Mouse (Mus musculus) adrenal gland, postnatal 25 days (tissue): Measurements from ENCODE around the gene Olfr1394. TPM values are rescaled to one million over a fixed set of nuclear protein-coding genes. Genes with fewer than 3 reads are reported as not detected.
"Not testable (repeated sequence)": the region's sequence is repeated elsewhere in the genome, so short reads cannot be mapped to it uniquely, and the experiment has no call there.

Experiments
- DNase-seq: peaks from one replicate; pipeline ENCODE4 v3.0.0; 2021; ENCODE audit warnings: mixed read lengths
- long read RNA-seq: library from polyadenylated mRNA; stranded (forward); transcript quantifications from one replicate; pipeline ENCODE4 v2.0.0, GENCODE M21; 2021
- total RNA-seq: library from RNA; stranded (reverse); gene quantifications from 2 replicates; pipeline ENCODE4 v1.2.3, GENCODE M21; 2021

The Olfr1394 gene
- not detected in 2 replicates for total RNA-seq
- long read RNA-seq = 0 reads

- no peak for DNase-seq
Measured at GRCm38 (mm10) chr11:49154077-49154476, at the start of gene Olfr1394. Olfr1394 (plus strand) TSS chr11:49154377.

GRCm38 (mm10) chr11:49105752-49106151 is 48.4 kb upstream of the Olfr1394 start:
- no peak for DNase-seq

DNA sequence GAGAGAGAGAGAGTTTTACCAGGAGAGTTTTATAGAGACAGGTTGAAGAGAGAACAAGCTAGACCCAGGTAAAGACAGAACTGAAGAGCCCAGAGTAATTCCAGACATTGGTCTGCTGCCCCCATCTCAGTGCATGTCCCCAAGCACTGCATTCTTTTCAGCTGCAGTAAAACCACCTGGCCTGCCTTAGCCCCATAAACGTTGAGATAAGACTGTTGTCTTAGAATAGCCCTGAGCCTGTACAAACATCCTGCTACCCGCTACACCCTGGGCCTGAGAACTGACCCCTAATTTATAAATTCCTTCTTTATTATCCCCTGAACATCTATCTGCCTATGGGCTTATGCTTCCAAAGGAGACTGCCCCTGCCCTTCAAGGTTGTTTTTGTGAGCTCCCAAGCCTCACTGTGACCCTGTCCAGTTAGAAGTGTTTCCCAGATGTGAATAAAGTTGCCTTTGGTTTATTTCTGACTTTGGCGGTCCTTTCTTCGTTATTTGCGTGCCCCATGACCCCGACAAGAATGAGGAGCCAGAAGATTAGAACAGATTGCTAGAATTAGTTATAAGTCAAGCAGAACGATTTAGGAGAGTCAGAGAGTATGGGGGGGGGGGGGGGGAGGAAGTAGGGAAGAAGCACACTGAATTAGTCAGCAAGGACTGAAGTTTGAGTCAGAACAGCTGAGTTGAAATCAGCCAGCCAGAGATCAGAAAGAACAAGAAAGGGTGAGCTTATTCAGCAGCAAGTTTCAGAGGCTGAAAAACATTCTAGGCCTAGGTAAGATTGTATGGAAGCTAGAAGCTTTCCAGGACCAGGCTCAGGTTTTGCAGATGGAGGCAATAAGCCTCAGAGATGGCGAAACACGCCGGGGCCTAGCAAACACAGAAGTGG is 46.3 kb upstream of the Olfr1394 start:
- no peak for DNase-seq

GRCm38 (mm10) chr11:49108833-49109232 is 45.3 kb upstream of the Olfr1394 start:
- peak; percentile 27 for DNase-seq

- no peak for DNase-seq
Measured at GRCm38 (mm10) chr11:49111000-49111399, 43.2 kb upstream of the Olfr1394 start.

- no peak for DNase-seq
Measured at GRCm38 (mm10) chr11:49112624-49113219, 41.5 kb upstream of the Olfr1394 start.

DNA sequence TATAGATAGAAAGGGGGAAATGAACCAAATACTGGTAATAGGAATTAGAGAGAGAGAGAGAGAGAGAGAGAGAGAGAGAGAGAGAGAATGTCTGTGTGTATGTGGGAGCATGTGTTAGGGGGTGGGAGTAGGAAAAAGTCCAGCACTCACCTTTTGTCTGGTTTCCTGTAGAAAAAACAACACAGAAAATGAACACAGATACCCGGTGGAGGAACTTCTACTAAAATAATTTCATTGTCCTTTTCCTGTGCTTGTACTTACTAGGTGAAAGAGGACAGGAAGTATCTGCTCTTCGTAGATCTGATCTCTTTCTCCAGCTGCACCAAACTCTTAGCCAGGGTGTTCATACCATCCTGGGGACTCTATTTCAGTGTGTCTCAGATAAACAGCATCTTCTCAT is 40.0 kb upstream of the Olfr1394 start:
- DNase-seq = no peak

DNA sequence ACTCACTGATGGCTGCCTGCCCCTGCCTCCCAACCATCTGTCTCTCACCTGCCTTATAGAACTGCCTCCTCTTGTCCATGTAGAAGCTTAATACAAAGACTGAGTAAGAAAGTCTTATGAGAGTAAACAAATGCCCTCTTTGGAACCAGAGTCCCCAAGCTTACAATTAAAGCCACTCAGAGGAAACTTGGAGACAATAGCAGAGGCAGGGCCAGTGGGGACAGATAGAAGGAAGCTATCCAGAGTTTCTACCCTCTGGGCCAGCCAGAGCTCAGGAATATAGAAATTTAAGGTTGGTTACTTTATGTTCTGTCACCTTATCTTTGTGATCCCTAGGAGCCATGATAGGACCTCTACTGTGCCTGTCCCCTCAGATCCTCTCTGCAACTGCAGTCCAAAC is 39.4 kb upstream of the Olfr1394 start, which contains the start of gene Olfr1396:
Olfr1396 (minus strand) TSS at position 101 of the 400 bp plus-strand sequence.
- no peak for DNase-seq

GRCm38 (mm10) chr11:49119635-49120034 is 34.5 kb upstream of the Olfr1394 start:
- no peak for DNase-seq

DNA sequence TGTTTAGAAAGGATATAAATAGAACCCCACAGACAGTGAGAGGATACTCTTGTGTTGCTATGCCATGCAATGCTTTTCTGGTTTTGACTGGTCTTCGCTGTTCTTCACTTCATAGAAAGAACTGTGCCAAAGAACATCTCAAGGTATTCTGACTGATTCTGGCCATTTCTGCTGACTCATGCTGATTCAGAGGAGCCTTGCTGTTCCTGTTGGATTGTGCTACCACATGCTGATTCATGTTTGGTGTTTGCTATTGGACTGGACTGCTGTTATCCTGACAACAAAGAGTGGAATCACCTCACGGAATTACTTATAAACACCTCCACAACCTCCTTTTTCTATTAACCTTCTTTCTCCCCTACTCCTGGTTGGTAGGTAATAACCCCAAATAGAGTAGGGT is 30.0 kb upstream of the Olfr1394 start:
- DNase-seq = no peak

GRCm38 (mm10) chr11:49141974-49142373 is 12.2 kb upstream of the Olfr1394 start, which contains the start of gene Olfr1395:
Olfr1395 (plus strand) TSS chr11:49142274.
- no peak for DNase-seq

DNA sequence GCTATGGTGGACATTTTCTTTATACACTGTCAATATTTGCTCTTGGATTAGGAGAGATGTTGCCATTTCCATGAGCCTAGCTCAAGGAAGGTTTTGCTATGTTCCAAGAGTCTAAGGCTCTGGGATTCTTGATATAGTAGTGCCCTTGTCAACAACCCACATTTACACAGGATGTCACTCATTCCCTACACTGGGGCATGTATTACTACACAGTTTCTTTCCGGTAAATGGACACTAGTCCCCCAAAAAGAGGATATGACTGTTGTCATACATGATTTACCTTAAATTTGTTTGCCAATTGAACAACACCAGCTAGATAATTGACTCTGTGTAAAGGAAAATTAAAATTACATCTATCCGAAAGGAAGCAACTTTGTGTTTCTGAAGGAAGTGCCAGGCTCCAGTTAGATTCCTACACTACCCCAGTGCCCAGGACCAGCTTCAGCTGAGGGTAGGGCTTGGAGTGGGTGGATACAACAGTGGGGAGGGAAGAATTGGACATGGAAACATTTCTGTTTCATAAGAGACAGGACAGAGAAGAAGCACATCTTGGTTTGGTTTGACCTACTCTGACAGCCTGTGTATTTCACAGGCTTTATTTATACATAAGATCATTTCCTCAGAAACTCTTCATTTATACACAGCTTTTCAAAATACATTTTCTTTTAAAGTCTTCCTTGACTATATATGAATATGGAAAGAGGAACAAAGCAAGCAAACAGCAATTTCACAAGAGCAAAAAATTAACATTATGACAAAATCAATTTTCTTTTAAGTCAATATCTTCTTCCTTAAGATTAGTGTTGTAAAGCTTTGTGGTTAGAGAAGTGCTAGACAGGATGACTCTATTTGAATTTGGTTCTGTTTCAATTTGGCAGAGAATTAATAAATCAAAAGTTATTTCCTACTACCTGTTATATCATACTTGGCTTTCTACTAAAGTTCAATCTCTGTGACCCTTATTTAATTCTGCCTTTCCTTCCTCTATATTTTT is 2.9 kb downstream of the Olfr1394 start:
- no peak for DNase-seq

- DNase-seq = peak; percentile 18
Measured at GRCm38 (mm10) chr11:49168839-49169611, 14.8 kb downstream of the Olfr1394 start.

- no peak for DNase-seq
Measured at GRCm38 (mm10) chr11:49170576-49170975, 16.4 kb downstream of the Olfr1394 start.

DNA sequence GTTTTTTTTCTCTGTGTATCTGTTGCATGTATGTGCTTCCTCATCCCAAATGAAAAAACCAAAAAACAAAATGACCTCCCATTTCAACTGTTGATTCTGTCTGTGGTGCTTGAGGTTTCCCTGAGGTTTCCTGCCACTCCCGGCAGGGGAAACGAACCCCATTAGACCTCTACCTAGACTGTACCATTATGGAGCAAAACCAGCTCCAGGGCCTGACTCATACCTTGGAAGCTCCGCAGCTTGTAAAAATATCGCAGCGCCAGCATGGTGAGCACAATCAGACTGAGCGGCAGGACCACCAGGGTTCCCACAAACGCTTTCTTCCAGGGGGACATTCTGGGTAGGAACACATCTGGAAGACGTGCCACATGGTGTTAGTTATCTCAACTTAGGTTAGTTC is 21.2 kb downstream of the Olfr1394 start:
- no peak for DNase-seq

DNA sequence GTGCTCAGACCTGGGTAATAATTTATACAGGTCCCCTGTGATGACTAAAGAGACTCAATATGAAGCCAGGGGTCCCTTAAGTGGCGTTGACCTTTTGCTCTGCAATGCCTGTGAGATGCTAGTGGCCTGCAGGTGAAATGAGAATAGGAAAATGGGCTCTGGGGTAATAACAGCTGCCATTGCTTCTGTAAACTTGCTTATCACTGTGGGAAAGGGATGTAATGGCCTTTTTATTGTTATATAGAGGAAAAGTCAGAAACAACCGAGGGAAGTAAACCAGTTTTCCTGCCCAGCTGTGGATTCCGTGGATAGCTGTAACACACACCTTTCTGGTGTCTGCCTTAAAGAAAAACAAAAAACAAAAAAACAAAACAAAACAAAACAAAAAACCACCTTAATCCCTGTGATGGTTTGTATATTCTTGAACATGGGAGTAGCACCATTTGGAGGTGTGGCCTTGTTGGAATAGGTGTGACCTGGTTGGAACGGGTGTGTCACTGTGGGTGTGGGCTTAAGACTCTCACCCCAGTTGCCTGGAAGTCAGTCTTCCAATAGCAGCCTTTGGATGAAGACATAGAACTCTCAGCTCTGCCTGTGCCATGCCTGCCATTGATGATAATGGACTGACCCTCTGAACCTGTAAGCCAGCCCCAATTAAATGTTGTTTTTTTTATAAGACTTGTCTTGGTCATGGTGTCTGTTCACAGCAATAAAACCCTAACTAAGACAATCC is 22.0 kb downstream of the Olfr1394 start:
- DNase-seq = not testable (repeated sequence)

DNA sequence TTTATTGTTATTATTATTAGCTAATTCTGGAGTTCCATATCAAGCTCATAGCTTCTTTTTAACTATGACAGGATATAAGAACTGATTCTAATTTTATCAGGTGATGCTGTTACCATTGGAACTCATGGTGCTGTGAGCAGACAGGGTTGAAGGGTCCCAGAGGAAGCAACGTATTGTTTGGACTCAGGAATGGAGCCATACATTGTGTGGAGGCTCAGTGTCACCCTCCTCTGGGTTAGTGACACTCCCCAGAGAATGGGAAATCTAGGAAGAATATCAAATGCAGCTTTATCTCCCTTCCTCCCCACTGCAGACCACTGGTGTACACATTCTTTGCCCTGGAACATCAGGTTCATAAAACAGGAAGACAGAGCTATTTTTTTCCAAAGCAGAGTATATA is 29.0 kb downstream of the Olfr1394 start:
- no peak for DNase-seq

GRCm38 (mm10) chr11:49186452-49186851 is 32.3 kb downstream of the Olfr1394 start:
- DNase-seq = no peak

DNA sequence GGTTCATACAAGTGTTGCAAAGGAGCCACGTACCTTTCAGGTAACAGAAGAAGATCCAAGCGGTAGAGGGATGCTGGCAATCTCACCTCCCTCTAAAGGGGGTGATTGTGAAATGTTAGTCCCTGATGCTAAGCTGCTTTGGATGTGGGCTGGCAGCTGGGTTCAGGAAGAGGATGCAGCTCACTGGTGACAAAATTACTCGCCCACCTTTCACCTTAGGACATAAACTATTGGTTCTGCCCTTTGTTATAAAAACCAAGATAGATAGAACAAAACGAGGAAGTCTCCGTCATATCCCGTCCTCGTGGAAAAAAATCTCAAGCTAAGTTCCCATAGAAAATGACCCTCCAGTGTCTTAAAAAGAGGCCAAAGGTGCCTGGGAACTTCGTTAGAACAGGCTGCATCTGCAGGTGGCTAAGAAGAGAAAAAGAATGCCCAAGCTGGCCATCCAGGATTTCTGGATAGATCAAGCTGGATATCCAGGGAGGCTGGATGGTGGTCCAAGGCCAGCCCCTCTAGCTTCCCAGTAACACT is 32.8 kb downstream of the Olfr1394 start, which contains the start of gene Btnl9:
Btnl9 (minus strand) TSS at position 205 of the 534 bp plus-strand sequence.
- no peak for DNase-seq

DNA sequence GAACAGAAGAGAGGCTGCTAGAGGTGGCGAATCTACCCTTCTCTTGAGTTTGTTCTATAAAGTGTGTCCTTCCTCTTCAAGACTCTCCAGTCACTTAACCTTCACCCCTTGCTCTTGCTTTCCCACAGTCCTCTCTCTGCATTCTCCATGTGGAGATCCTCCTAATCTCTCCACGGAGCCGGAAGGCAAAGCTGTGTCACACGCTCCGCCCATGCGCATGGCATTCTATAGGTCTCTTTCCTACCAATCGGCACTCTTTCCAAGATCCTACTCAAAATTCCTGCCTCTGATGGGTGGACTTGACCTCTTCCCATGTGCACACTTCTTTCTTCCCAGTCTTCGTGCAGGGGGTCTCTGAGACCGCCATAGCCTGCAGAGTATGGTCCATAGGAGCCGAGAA is 33.5 kb downstream of the Olfr1394 start:
- DNase-seq = no peak
